Mouse (Mus musculus) left cerebral cortex, adult 11 months (tissue): ENCODE measurements around the gene Slc5a5.

Source experiments
- DNase-seq: peaks from one replicate; pipeline ENCODE4 v3.0.0; 2022; ENCODE audit warnings: low spot score

The Slc5a5 gene

DNA sequence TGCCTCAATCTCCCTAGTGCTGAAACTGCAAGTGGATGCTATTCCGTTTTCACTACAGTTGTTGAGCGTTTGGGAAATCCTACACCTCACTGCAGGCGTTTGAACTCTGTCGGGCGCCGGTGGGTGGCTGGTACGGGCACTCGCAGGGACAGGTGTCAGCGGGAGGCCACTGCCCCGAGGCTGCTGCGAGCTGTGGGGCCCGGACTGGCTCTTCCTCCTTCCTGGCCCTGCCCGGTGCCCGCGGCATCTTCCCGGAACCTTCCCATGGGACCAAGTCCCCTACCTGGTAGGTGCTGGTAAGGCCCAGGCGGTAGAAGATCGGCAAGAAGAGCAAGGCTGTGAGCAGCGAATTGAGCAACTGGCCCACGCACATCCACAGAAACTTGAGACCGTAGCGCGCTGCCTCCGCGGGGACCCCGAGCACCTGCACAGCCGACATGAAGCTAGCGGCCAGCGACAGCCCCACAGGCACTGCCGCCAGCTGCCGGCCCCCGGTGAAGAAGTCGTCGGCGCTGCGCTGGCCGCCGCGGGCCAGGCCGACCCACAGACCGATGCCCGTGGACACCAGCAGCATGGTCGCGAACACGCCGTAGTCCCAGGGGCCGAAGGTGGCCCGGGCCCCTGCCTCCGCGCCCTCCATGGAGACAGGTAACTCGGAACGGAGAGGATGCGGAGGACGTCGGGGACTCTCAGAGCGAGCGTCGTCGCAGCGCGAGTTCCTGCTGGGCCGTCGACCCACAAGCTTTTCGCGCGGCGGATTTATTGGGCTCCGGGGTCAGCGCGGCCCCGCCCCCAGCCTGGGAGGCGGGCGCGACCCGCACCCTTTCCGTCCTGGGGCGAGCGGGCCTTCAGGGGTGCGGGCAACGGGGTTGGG is at the start of gene Slc5a5:
Gene Slc5a5 (minus strand): TSS at position 736 of the 874 bp plus-strand sequence.
- no peak for DNase-seq

DNA sequence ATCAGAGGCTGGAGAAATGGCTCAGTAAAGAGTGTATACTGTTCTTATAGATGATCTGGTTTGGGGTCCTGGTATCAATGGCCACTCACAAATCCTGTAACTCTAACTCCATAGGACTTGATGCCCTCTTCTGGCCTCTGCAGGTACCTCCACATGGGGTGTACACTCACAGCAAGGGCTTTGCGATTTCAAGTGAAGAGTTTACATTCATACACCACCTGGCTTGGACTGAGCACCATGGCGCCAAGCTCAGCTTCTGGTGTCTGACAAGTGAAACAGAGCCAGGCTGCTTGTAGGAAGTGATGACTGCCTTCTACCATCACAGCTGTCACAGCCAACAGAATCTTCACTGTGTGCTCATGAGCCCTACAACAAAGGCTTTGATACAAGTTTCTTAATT is 48.9 kb upstream of the Slc5a5 start:
- no peak for DNase-seq

DNA sequence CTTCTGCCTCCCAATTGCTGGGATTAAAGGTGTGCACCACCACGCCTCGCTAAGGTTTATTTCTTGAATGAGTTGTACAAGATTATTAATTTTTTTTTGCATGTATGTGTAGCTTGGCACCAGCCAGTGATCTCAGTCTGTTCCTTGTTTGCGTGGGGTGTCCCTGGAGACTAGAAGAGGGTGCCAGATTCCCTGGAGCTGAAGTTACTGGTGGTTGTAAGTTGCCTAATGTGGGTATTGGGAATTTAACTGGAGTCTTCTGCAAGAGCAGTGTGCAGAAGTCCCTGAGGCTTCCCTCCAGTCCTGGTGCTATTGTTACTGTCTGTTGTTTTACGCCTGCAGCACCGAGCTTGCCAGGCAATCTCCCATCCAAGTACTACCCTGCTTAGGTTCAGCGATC is 44.6 kb upstream of the Slc5a5 start:
- DNase-seq, result no peak

DNA sequence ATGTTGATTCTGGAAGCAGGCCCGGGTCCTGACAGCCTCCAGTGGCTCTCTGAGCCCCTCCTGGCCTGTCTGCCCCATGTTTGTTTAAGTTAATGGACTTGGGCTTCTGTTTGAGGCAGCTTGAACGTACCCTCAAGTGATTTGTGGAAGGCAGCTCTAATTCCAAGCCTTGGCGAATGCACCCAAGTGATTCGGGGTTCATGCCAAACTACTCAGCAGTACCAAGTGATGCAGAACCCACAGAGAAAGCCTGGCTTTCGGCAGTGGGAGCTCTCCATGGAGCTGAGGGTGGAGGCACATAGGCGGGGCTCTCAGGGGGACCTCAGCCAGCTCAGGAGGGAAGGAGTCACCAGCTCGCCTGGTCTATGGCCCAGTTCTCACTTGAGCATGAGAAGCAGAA is 42.2 kb upstream of the Slc5a5 start:
- DNase-seq, result no peak

DNA sequence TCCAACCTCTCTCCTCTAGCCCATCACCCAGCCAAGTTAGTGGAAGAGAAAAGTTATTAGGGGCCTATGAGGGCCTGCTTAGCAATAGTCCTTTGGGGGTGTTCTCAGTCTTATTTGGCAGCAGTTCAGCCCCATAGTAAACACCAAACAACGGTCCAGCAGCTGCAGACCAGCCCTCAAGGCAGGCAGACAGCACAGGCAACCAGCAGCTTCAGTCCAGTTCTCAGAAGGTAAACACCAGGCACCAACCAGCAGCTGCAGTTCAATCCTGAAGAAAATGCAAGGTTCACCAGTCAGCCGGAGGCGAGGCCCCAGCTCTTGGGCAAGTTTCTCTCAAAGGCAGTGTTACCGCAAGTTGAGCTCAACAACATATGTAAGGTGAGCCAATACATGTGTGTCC is 40.5 kb upstream of the Slc5a5 start:
- DNase-seq, result no peak

DNA sequence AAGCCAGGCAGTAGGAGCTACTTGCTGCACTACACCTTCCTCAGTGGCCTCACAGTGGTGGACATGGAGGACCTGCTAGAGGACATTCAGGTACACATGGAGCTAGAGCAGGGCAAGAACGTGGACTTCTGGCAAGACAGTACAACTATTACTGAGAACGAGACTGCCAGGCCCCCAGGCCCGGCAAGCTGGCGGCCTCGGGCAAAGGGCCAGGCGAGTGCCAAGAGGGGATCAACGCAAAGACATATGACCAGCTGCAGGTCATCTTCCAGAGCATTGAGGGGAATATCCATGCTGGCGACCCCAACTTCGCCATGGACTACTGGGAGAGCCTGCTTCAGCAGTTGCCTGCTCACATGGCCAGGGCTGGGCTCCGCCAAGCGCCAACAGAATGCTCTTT is 39.2 kb upstream of the Slc5a5 start:
- no peak for DNase-seq

DNA sequence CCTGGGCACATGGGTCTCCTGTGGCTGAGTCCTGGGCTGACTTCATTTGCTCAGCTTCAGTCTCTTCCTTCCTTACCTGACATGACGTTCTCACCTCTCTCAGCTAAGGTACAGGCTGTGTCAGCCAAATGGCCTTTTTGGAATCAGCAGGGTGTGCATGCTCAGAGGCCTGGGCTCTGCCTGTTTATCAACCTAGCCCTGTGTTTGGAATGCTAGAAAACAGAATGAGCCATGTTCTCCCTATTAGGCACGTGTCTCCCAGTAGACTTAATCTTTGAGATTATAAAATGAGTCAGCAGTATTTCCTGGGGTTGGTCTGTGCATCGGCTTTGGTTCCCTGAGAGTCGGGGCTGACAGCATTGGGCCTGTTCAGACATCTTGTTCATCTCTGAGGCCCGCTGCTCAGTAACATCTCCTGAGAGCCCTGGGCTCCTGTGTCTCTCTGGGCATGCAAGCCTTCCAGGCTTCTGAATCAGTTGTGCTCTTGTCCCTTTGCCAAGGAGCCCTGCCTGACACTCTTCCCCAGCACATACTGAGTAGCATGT is 36.3 kb upstream of the Slc5a5 start:
- DNase-seq, result no peak

DNA sequence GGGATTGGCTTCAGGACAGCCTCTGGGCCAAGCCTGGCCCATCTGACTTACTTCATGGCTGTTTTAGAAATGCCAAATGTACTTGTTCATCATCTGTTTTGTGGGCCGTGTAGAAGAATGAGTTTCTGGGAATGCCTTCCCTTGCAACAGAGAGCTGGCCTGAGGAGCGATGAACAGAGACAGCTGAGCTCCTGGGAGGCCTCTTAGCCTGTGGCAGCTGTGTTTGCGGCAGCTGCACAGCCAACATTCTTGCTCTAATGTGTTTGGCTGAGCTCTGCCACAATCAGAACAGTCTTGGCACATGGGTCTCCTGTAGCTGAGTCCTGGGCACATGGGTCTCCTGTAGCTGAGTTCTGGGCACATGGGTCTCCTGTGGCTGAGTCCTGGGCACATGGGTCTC is 35.5 kb upstream of the Slc5a5 start:
- DNase-seq, result no peak

DNA sequence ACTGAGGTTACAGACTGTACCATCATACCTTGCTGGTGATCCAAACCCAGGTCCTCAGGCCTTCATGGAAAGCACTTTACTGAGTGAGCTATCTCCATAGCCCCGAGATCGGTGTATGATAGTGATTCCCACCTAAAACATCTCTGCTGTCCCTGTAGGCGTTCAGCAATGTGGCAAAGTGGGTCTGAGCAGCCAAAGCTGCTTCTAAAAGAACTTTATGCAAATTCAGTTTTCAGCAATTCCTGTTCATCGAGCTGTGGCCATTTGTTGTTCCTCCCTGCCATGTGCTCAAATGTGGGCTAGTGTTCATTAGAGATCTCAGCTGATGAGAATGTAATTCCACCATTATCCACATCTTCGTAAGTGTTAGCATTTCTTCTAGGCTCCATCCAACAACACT is 33.8 kb upstream of the Slc5a5 start:
- no peak for DNase-seq

DNA sequence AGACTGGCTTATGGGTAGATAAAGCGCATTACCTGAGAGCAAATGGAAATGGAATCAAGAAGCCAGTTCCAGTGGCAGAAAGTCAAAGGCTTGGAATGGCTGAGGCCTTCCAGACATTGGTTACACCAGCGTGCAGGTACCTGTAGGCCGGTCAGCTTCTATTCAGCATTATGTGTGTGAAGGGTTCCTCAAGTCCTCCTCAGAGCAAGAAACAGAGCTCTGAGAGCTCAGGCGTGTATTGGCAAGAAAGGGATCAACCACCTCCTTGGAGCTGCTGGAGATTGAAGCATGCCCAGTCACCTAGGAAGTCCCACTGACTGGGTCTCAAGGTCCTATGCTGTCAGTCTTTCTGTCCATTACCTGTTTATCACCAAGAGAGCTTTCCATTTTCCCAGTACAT is 33.2 kb upstream of the Slc5a5 start:
- no peak for DNase-seq

DNA sequence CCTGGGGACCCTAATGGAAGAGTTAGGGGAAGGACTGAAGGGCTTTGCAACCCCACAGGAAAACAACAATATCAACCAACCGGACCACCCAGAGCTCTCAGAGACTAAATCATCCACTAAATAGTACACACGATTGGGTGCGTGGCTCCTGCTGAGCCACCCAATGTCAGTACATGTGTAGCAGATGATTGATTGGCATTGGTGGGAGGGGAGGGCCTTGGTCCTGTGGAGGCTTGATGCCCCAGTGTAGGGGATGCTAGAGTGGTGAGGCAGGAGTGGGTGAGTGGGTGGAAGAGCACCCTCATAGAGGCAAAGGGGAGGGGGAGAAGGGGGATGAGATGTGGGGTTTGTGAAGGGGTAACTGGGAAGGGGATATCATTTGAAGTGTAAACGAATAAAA is 31.6 kb upstream of the Slc5a5 start:
- no peak for DNase-seq

DNA sequence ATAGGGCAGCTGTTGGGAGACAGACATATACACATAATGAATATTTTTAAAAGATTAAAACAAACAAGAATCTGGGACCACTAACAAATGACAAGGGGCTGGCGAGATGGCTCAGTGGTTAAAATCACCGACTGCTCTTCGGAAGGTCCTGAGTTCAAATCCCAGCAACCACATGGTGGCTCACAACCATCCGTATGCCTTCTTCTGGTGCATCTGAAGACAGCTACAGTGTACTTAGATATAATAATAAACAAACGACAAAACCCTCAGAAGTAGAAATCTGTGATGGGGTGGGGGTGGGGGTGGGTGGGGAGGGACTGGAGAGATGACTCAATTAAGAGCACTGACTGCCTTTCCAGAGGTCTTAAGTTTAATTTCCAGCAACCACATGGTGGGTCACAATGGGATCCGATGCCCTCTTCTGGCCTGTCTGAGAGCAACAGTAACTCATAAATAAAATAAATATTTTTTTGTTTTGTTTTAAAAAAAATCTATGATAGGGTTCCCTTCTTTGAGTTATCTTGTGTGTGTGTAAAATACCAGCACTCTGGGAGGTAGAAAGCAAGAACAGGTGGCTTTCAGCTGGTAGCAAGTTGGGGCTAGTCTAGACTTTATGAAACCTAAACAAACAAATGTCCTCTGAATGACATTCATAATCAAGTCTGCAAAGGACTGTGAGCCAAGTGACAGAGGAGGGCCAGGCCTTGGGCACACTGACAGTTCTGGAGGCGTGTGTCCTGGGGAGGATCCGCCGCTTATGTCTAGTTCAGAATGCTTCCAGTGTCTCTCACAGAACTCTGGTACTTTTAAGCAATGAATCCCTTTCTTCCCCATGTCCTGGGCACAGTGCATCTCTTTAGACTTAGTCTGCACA is 27.7 kb upstream of the Slc5a5 start:
- no peak for DNase-seq

DNA sequence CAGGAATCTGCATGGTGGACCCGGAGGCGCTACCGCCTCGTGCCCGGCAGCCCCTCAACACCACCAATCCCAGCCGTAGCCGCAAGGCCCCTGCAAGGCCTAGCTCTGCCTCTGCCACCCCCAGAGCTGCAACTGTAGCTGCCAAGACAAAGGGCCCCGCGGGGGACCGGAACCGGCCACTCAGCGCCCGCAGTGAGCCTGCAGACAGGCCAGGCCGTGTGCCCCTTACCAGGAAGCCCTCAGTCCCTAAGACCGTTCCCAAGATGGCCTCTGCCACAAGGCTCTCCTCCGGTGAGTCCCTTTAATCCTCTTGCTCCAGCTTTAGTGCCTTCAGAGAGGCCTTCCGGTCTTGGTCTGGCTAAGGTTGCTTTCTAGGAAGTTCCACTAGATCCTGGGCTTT is 22.1 kb upstream of the Slc5a5 start:
- no peak for DNase-seq

DNA sequence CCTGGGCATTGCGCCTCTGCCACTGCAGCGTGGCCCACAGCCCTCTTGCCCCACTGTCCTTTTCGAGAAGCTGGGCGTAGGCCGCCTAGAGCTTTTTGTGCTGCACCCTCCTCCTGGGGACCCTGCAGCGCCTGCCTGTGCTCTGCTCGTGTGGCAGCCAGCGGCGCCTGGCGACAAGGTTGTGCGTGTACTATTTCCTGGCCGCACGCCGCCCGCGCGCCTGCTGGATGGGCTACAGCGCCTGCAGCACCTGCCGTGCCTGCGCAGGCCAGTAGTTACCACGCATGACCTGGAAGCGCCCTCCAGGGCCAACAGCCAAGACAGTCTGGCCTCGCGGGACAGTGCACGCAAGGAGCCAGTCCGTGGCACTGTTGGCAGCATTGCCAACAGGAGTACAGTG is 21.0 kb upstream of the Slc5a5 start:
- no peak for DNase-seq

DNA sequence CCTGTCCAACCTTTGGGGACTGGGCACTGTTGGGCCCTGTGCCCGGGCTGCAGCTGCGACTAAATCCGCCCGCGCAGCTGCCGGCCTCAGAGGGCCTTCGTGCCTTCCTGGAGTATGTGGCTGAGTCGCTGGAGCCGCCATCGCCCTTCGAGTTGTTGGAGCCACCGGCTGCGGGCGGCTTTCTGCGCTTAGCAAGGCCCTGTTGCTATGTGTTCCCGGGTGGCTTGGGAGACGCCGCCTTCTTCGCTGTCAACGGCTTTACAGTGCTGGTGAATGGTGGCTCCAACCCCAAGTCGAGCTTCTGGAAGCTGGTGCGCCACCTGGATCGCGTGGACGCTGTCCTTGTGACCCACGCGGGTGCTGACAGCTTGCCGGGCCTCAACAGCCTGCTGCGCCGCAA is 20.4 kb upstream of the Slc5a5 start:
- DNase-seq, result no peak

DNA sequence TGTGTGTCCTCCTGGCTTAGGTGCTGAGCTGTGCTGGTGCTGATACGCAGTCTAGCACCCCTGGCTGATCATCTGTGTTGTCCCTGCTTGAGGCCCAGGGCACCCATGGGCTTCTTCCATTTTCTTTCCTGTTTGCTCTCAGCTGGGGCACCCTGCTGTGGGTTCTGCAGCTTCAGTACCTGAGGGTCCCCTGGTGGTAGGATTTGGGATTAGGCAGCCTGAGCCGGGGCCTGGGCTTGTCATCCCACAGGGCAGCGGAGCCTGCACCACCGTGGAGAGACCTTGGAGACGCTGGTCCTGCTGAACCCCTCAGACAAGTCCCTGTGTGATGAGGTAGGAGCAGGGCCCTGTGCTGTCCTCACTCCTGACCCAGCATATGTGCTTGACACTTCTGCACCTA is 19.0 kb upstream of the Slc5a5 start:
- DNase-seq, result no peak

DNA sequence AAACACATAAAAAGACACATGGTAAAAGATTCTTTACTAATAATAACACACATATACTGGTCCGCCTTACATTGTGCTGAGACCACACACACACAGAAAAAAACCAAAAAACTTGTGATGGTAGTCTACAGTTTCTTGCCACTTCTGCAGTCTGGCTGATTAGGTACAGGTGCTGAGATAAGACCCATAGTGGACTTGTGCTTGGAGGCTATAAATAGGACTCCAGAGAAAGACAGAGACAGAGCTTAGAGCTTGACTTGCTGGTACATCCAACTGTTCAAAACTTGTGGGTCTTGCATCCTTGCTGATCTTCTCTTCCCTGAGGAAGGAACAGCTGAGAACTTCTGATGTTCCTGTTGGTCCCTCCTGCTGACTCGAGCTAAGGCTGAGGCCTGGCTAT is 15.0 kb upstream of the Slc5a5 start:
- no peak for DNase-seq

DNA sequence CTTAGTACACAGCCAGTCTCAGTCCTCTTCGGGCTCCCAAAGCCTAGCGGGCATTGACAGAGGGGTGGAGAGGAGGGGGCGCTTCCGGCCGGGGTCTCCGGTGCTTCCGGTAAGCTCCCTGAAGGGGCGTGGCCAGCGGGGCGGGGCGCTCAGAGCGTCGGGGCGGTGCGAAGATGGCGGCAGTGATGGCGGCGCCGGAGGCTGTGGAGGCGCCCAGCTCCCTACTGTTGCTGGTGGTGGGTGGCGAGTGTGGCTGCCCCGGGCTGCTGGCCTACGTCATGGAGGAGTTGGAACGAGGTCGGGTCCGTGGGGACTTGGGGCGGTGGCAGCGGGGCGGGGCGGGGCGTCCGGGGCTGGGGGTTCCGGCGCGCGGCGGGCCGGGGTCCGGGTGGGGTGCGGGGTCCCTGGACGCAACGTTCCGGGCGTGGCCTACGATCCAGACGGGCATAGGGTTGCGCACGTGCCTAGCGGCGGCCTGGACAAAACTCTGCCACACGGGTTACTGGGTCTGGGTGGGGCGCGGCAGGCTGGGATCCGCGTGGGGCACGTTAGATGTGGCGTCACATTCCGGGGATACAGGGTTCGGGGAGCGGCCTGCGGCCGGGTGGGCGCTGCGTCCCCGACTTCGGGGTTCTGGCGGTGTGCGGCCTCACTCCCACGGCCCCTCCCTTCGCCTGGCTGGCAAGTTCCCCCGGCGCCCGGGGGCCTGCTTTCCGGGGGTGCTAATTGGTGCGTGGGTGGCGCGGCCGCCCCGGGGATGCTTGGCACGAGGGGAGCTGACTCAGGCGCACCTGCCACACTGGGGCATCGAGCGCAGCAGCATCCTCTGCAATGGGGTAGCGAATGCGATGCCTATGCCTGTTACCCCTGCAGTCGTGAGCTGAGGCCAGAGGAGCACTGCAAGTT is 13.5 kb upstream of the Slc5a5 start, which contains the start of gene Map1s:
Gene Map1s (plus strand): TSS at position 102 of the 906 bp plus-strand sequence.
- DNase-seq, result peak; percentile 68

DNA sequence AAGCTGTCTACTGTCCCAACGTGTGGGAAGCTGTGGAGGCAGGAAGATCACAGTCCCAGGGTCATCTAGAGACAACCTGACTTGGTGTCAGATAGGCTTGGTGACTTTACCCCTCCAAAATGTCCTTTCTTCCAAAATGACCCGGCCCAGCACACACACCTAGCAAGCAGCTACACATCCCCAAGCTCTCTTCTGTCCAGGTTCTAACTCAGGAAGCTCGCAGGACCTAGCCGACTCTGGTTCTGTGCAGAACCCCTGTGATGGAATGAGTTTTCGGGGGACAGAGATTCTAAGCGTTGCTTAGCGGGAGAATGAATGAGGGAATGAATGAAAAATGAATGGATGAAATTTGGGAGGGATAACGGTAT is 12.9 kb upstream of the Slc5a5 start:
- DNase-seq, result no peak

DNA sequence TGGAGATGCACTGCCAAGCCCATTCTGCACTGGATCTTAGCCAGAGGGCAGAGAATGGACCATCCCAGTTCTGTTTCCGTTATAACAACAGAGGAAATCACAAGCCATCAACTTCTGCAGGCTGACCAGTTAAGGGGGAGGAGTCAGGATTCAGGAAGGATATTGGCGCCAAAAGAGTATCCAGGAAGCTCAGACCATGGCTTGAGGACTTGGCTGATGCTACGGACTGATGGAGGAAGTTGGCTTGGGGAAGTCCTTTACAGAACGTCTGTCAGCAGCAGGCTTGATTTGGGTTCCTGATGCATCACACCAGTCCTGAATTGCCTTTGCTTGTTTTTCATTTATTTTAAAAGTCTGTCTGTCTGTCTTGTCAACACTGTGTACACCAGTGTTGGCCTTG is 12.0 kb upstream of the Slc5a5 start:
- no peak for DNase-seq

DNA sequence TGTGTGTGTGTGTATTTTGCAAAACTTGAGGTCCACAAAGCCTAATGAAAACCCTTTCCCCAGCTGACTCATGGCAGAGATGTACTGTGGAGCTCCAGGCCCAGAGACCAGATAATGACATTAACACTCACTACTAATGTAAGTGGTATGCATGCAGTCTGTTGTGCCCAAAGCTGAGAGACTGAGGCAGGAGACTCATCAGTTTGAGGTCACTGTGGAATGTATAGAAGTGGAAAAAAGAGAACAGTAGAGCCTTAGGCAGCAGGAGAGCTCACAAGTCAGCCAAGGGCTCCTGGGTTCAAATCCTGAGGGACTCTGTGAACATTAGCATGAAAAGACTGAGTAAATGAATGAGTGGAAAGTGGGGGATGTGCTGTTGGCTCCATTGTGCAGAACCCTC is 11.0 kb upstream of the Slc5a5 start:
- no peak for DNase-seq

DNA sequence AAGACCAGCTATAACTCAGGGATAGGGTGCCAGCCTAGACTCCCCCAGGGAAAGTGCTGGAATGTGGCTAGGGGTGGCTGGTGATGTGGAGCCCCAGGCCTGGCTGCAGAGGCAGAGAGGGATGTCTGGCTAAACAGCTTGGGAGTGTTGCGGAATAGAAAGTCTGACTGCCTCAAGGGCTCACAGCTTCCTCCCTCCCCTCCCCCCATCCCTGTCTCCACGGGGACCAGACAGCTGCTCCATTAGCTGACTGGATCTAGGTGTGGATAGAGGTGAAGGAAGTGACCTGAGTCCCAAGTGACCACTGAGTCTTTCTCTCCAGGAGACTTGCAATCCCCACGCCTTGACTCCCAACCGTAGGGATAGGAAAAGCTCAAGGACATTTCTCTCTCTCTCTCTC is 10.6 kb upstream of the Slc5a5 start:
- DNase-seq, result no peak
